Mouse (Mus musculus): ENCODE results near the gene Klhl33.
"Not testable (repeated sequence)": the region's sequence is repeated elsewhere in the genome, so short reads cannot be mapped to it uniquely, and the experiment has no call there.

The Klhl33 gene

DNA sequence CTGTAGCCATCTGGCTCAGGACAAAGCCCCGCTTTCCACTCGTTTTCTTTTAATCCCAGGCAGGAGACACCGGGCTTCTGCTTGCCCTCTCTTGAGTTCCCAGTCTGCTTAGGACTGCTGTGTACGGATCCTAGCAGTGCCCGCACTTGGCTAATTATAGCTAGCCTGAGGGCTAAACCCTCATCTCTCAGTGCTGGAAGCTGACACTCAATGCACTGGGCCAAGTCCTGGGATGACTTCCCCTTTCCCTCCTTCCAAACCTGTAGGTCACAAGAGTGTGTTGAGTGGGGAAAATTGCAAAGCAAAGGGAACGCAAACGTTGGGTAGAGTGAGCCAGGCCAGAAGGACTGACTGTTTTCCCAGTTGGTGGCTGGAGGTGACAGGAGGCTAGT lies at the start of gene Klhl33:
Klhl33 (minus strand) TSS at position 134 of the 392 bp plus-strand sequence.
- no peak for DNase-seq (ENCODE audit: extremely low read depth, insufficient read length, low spot score)

DNA sequence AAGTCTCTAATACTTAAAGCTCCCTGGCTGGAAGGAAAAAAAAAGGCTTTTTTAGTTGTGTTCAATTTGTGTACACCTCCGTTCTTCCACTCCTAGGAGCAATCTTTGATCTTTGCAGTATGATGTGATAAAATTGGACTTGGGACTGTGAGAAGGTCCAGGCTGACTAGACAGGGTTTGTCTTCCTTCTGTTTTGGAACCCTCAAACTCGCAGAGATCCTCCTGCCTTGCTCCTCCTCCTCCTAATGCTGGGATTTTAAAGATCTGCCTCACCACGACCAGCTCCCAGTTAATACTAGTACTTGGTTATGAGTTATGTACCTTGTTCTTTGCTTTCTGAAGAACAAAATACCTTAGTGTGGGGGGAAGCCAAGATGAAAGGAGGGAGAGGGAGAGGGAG lies 48.2 kb upstream of the Klhl33 start:
- not testable (repeated sequence) for DNase-seq (ENCODE audit: extremely low read depth, insufficient read length, low spot score)

DNA sequence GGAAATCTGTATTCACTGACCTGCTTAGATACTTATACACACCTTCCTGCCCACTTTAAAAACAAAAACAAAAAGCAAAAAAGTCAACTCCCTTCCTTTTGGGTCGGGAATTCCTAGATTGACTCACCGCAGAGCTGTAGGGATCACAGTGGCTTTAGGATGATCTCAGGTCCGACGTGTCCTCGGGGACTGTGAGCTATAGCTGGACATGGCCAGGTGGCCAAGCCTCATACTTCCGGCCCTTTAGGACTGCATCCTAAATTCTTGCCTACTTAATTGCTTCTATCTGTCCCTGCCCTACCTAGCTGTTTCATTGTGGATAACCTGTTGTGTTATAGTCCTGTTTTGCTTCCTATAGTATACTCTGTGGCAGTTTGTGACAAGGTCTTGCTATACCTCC lies 47.8 kb upstream of the Klhl33 start:
- not testable (repeated sequence) for DNase-seq (ENCODE audit: extremely low read depth, insufficient read length, low spot score)

DNA sequence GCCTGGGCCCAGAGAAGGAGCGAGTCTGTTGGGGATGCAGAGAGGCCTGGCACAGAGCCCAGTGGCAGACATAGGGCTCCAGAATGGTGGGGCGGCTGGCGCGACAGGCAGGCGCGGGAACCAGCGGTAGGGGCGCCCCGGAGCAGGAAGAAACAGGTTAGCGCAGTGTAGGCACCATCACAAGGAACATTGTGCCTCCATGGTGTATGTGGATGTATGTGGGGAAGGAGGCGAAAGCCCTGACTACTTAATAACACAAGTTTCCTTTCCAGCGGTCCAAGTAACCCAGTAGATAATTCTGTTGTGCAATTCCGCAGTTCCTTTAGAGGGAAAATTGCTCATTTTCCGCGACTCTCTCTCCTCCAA lies 47.3 kb upstream of the Klhl33 start:
- DNase-seq (ENCODE audit: extremely low read depth, insufficient read length, low spot score) = not testable (repeated sequence)

DNA sequence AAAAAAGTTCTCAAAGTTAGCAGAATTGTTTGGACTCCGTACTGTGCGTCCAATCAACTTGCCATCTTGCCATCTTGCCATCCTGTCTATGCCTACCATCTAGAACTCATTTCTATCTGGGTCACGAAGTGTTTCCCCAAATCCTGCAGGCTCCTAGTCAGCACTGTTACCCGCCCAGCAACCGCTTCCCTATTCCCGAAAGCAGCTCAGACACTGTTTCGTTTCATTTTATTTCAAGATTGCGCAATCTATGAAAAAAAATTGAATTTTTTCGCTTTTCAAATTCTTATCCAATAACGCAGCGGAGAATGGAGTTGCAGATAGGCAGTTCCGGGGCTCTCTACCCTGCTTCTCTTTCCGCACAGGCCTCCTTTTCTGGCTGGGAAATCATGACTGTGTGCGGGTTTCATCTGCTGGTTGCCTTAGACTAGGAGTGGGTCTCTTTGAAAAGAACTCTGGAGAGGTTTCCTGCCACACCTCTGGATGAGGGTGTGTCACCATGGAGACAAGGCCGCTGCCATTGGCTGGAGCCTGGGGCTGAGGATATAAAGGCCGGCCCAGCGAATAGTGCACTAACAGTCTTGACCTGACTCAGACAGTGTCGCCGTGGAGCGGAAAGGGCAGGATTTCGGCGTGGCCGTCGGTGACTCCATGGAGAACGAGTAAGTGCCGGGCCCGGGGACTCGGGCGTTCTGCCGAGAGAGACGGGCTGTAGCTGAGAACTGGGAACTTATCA lies 46.8 kb upstream of the Klhl33 start, which contains the start of gene Gm49342:
Gm49342 (plus strand) TSS at position 586 of the 736 bp plus-strand sequence.
- DNase-seq (ENCODE audit: extremely low read depth, insufficient read length, low spot score) = peak; percentile 89

DNA sequence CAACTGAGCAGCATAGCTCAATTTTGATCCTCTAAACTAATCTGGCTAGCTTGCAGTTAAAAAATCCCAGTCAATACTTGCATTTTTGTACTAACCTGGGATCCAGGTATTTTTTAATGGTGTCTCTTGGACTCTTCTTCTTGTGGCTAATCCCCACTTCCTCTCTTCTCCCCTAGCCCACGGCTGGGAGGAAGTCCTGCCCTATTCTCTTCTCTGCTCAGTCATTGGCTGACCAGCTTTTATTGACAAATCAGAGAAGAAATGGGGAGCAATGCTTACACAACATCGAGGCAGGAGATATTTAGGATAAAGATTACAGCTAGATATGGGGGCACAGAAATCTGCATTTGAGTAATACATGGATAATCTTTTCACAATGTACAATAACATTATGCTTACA lies 41.6 kb upstream of the Klhl33 start:
- DNase-seq (ENCODE audit: extremely low read depth, insufficient read length, low spot score) = no peak

DNA sequence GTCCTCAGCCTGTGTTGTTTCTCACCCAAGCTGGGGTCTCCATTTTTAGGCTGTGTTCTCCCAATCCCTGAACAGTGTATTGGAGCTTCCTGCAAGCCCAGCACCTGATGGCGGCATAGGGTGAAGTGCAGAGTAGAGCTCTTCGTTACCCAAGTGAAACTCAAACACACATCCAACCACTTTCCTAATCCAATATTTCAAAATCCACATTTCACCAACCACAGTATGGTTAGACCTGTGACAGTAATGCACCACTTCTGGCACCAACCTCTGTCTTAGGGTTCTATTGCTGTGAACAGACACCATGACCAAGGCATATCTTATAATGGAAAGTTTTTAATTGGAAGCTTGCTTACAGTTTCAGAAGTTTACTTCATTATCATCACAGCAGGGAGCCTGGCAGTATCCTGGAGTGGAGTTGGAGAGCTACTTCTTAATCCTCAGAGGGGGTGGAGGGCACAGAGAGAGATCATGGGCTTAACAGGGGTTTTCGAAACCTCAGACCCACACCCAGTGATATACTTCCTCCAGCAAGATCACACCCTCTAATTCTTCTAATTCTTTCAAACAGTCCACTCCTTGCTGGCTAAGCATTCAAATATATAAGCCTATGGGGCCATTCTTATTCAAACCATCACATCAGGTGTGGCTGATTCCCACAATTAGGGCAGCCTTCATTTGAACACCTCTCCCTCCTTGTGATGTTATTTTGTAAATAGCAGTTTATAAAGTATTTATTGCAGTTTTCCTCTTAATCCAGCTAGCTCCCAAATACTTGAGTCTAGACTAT lies 41.0 kb upstream of the Klhl33 start:
- DNase-seq (ENCODE audit: extremely low read depth, insufficient read length, low spot score) = no peak

DNA sequence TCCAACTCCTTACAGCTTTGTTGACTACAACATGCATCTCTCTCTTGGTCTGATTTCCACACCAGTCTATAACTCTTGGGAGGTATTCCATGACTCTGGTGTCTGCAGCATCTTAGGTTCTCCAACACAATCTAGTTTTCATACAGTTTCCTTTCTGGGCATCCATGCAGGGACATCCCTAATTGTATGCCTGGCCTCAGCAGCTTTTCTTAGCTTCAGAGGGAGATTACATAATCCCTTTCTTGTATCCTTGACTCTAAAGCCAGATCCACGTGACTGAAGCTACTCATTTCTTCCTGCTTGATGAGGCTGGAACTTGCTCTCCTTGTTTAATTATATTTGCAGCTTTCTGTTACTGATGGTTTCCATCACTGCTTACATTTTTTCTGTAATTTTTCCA lies 39.3 kb upstream of the Klhl33 start:
- DNase-seq (ENCODE audit: extremely low read depth, insufficient read length, low spot score) = no peak

DNA sequence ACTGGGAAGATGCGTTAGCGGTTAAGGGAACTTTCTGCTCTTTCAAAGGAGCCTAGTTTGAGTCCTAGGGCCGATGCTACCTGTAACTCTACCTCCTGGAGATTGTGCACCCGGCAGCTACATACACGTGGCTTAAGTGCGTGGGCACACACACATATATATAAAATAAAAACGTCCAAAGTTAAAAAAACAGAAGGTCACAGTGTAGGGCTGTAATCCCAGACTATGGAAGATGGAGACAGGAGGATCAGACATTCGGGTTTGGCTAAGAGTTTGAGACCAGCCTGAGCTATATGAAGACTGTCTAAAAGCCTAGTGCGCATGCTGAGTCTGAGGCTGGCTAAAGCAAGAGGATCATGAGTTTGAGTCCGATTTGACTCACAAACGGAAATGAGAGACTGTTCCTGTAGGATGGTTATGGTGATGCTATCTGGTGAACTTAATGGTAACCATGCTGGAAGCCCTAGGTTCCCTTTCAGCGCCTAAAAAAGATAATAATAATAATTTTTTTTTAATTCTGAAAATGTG lies 34.2 kb upstream of the Klhl33 start:
- DNase-seq (ENCODE audit: extremely low read depth, insufficient read length, low spot score) = no peak

DNA sequence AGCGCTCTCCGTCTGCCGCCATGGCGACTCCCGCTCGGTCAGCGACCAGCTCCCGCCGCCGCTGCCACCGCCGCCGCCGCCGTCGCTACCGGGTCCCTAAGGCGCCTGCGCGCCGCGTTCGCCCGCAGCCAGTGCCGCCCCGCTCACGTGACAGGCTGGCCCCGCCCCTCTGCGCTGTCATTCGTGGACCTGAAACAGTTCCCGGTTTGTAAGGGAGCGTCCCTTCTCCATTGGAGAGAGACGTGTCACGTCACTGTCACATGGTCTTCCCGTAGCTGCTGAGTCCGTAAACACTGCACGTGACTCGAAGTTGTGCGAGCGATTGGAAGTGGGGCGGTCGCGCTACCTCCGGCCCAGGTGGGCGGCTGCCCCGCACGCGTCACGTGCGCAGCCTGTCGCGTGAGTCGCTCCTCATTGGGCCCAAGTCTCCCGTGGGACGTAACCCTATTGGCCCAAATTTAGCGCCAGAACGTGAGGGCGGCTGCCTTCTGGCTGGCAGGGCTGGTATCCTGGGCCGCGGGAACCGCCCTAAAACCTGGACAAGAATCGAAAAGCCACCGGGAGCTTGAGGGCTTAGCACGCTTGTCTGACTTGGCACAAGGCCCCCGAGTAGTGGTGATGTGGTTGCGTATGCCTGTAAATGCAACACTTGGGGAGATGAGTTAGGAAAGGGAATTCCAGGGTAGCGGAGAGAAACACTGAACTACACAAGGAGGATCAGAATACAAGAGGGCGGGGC lies 33.6 kb upstream of the Klhl33 start, which contains the start of the genes Pip4p1 and Pnp:
Pip4p1 (minus strand) TSS at position 103 of the 739 bp plus-strand sequence.
Pnp (plus strand) TSS at position 329 of the 739 bp plus-strand sequence.
- peak; percentile 100 for DNase-seq (ENCODE audit: extremely low read depth, insufficient read length, low spot score)

DNA sequence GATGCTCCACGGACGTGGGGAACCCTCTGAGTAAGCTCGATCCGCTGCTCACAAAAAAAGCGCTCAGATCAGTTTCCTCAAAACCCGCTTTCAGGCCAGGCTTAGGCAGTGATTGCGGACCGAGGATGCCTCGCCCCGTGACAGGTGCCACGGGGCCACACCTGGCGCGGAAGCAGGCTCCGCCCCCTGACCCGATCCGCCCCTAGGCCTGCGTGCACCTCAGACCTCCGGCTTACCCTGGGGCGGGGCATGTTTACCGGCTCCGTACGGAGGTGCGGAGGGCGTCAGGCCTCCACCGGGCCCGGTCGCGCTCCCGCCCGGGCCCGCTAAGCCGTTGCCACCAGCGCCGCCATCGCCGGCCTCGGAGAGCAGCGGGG lies 33.1 kb upstream of the Klhl33 start:
- no peak for DNase-seq (ENCODE audit: extremely low read depth, insufficient read length, low spot score)

DNA sequence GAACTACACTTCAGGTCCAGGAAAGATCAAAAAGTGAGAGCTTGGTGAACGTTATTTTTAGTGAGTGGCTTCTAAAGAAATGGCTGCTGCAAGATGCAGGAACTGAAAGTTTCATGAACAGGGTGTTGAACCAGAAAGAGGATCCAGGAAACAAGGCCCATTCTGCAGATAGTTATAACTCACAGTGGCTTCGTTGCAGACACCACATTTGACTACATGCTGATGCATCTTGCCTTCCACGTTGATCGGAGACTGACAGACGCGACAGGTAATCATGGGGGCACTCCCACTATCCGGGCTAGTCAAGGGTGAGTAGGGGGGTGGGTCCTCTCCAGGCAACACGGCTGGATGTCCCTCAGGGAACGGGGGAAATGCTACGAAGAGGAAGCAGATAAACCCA lies 32.6 kb upstream of the Klhl33 start:
- DNase-seq (ENCODE audit: extremely low read depth, insufficient read length, low spot score) = no peak

DNA sequence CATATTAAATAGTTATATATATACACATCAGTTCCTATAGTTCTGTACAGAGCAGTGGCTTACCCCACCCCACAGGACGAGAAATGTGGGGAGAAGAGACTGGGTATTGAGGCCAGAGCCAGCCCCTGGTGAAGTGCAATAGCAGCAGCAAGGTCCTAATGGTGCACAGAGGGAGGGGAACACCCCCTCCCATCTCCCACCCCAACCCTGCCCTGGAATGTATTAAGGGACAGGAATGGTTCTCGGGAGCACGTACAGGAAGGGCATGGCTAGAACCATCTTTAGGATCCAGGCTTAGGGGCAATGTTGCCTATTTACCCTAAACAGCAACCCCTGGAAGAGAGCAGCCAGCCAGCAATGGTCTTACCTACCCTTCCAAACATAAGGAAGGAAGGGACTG lies 30.1 kb upstream of the Klhl33 start:
- DNase-seq (ENCODE audit: extremely low read depth, insufficient read length, low spot score) = no peak

DNA sequence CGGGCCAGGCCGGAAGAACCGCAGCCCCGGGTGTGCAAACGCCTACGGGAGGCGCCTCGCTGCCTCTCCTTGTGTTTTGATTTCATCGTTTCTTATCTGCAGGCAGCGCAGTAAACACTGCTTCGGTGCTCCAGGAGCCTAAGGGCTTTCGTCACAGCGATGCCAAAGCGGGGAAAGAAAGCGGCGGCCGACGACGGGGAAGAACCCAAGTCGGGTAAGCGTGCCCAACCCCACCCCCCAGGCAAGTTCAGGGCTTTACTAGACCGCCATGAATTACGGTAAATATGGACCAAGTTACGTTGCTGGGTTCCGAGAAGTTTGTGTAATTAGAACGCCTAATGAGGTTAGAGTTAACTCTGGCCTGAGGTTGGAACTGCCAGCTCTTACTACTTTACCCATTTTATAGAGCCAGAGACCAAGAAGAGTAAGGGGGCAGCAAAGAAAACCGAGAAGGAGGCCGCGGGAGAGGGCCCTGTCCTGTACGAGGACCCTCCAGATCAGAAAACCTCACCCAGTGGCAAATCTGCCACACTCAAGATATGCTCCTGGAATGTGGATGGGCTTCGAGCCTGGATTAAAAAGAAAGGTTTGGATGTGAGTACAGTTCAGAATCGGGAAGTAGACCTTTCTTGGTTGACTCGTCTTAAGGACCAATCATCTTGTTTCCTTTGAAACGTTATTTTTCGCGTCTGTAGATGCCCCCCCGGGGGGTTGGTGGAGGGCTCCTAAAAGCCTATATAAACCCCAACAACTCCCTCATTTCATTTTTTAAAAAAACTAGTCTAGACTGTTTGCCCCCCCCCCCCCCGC lies 28.0 kb upstream of the Klhl33 start:
- no peak for DNase-seq (ENCODE audit: extremely low read depth, insufficient read length, low spot score)

DNA sequence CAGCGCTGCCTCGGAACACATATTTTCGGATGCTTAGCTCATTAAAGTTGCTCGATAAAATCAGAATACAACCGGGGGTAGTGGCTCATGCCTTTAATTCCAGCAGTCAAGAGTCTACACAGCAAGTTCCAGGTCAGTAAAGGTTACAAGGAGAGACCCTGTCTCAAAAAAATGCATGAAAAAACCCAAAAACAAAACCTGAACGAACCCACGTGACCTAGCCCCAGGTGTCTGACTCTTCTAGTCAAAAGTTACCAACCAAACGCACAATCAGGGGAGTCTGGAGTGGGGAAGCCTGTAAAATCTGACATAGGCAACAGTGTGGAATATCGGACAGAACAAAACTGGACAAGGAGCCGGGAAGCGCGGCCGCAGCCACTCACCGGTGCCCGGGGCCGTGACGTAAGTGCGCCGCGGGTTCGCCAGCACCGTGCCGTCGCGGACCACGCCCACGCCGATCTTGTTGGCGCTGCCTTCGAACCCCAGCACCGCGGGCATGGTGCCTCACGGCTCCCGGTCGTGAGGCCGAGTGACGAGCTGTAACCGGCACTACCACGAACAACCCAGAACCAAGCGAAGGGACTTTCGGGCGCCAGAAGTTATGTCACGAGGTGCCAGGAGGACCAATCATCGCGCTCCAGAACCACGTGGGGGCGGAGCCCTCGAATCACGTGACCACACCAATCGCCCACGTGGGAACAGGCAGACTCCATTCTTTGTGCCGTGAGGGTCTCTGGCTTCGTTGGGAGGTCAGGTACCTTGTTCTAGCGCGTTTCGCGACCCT lies 27.2 kb upstream of the Klhl33 start, which contains the start of the genes Osgep and Apex1:
Osgep (minus strand) TSS at position 613 of the 784 bp plus-strand sequence.
Apex1 (plus strand) TSS at position 688 of the 784 bp plus-strand sequence.
- peak; percentile 98 for DNase-seq (ENCODE audit: extremely low read depth, insufficient read length, low spot score)

DNA sequence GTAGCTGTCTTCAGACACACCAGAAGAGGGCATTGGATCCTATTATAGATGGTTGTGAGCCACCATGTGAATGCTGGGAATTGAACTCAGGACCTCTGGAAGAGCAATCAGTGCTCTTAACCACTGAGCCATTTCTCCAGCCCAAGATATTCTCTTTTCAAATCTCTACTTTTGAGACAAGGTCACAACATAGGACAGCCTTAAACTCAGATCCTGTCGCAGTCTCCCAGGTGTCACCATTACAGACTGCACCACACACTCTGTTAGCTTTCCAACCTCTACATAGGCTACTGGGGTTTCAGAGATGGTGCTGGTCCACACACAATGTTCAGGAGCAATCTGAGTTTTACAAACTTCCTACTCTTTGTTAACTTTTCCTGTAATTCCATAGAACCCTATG lies 26.1 kb upstream of the Klhl33 start:
- not testable (repeated sequence) for DNase-seq (ENCODE audit: extremely low read depth, insufficient read length, low spot score)

DNA sequence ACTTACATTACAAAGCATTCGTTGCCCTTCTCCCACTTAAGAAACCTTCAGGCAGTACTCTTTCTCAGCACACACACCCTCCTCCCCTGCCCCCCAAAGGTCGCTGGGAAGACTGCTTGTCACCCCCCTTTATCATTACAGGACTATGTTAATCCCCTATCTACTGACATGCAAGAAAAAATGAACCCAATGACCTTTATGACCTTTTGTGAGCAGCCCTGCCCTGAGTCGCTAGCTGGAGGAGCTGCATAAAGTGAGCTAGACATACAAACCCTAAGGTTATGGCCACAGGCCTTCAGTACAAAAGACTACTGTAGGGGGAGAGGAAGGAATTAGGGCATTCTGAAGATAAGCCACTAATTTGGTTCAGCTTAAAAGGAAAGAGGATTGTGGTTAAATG lies 14.0 kb upstream of the Klhl33 start:
- DNase-seq (ENCODE audit: extremely low read depth, insufficient read length, low spot score) = no peak

DNA sequence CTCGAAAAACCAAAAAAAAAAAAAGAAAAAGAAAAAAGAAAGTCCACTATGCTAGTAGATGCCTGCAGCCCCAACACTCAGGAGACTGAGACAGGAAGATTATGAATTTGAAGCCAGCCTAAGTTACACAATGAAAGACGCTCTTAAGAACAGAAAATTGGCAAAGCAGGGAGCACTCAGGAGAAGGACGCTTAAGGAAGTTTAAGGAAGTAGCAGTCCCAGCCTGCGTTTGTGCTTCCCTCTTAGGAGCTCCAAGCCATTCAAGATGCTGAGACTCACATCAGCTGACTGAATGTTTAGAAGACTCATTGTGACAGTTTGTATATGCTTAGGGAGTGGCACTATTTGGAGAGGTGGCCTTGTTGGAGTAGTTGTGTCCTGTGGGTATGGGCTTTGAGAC lies 10.8 kb upstream of the Klhl33 start:
- DNase-seq (ENCODE audit: extremely low read depth, insufficient read length, low spot score) = no peak

DNA sequence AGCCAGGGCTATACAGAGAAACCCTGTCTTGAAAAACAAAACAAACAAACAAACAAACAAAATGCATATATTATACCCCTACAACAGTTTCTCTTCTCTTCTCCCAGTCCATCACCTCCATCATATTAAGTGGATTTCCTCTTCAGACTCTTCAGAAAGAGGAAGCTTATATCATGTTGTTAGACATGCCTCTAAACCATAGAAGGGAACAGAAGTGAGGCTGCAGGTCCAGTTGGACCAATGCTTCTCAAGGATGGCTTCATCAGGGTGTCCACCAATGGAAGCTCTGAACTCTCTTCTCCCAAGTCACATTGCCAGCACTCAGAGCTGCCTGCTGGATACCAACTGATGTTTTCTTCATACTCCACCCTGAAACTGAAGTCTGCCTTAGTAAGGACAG lies 8.0 kb upstream of the Klhl33 start:
- not testable (repeated sequence) for DNase-seq (ENCODE audit: extremely low read depth, insufficient read length, low spot score)
